Mouse (Mus musculus): ENCODE results near the gene Mpp1. TPM values are rescaled to one million over a fixed set of nuclear protein-coding genes. Genes with fewer than 3 reads are reported as not detected.

The Mpp1 gene
- polyA plus RNA-seq, 1 experiment = 126 TPM

- no peak for DNase-seq
- no peak overlapping the region for H3K27ac ChIP-seq (ENCODE audit: control insufficient read depth, insufficient read depth, low read length)
- 98% methylated on average over 2 of the region's 2 CpGs for WGBS
- TF ChIP-seq CTCF (IDR thresholded peaks at IDR 0.05; ENCODE audit: borderline replicate concordance, control insufficient read depth, extremely low read depth, insufficient read depth, low read length, poor library complexity) = no peak
- TF ChIP-seq POLR2A (IDR thresholded peaks at IDR 0.05; ENCODE audit: control insufficient read depth, extremely low read depth, insufficient read depth, low read length, poor library complexity) = no peak
- H3K27me3 ChIP-seq (ENCODE audit: control insufficient read depth, insufficient read depth, low read length) = no peaks in the 10 kb centered on the region
- H3K4me3 ChIP-seq (ENCODE audit: control insufficient read depth, insufficient read depth, low read length) = no peak overlapping the region
- H3K4me1 ChIP-seq (replicated peaks; ENCODE audit: control insufficient read depth, insufficient read depth, low read length) = no peaks in the 10 kb centered on the region
- H3K36me3 ChIP-seq (ENCODE audit: control insufficient read depth, insufficient read depth, low read length) = no peaks in the 10 kb centered on the region
These were observed 7.4 kb upstream of the Mpp1 start for GRCm38 (mm10) chrX:75138182-75138581.

GRCm38 (mm10) chrX:75137729-75138128, 6.9 kb upstream of the Mpp1 start:
- no peak for DNase-seq
- Histone ChIP-seq H3K4me3 (ENCODE audit: control insufficient read depth, insufficient read depth, low read length) (no peak overlapping the region), H3K27me3 (ENCODE audit: control insufficient read depth, insufficient read depth, low read length) (no peaks in the 10 kb centered on the region), H3K27ac (ENCODE audit: control insufficient read depth, insufficient read depth, low read length) (no peak overlapping the region), H3K36me3 (ENCODE audit: control insufficient read depth, insufficient read depth, low read length) (no peaks in the 10 kb centered on the region), H3K4me1 (replicated peaks; ENCODE audit: control insufficient read depth, insufficient read depth, low read length) (no peaks in the 10 kb centered on the region)
- TF ChIP-seq POLR2A (IDR thresholded peaks at IDR 0.05; ENCODE audit: control insufficient read depth, extremely low read depth, insufficient read depth, low read length, poor library complexity) (no peak), CTCF (IDR thresholded peaks at IDR 0.05; ENCODE audit: borderline replicate concordance, control insufficient read depth, extremely low read depth, insufficient read depth, low read length, poor library complexity) (no peak)
- WGBS = 89% methylated on average over 2 of the region's 2 CpGs

GRCm38 (mm10) chrX:75136938-75137337, 6.1 kb upstream of the Mpp1 start:
- no peak for DNase-seq
- Histone ChIP-seq H3K4me3 (ENCODE audit: control insufficient read depth, insufficient read depth, low read length) (no peak overlapping the region), H3K27me3 (ENCODE audit: control insufficient read depth, insufficient read depth, low read length) (no peaks in the 10 kb centered on the region), H3K4me1 (replicated peaks; ENCODE audit: control insufficient read depth, insufficient read depth, low read length) (no peaks in the 10 kb centered on the region), H3K27ac (ENCODE audit: control insufficient read depth, insufficient read depth, low read length) (no peak overlapping the region), H3K36me3 (ENCODE audit: control insufficient read depth, insufficient read depth, low read length) (no peaks in the 10 kb centered on the region)
- TF ChIP-seq POLR2A (IDR thresholded peaks at IDR 0.05; ENCODE audit: control insufficient read depth, extremely low read depth, insufficient read depth, low read length, poor library complexity) (no peak), CTCF (IDR thresholded peaks at IDR 0.05; ENCODE audit: borderline replicate concordance, control insufficient read depth, extremely low read depth, insufficient read depth, low read length, poor library complexity) (no peak)

GRCm38 (mm10) chrX:75129474-75129873, 1.3 kb downstream of the Mpp1 start:
- no peak for DNase-seq
- Histone ChIP-seq H3K4me3 (ENCODE audit: control insufficient read depth, insufficient read depth, low read length) (no peak overlapping the region), H3K4me1 (replicated peaks; ENCODE audit: control insufficient read depth, insufficient read depth, low read length) (0 out of 2 replicates have a peak, but pooled peaks cover 2% of the 10 kb centered on the region)

GRCm38 (mm10) chrX:75128333-75128980, 2.4 kb downstream of the Mpp1 start:
- no peaks in the 10 kb centered on the region for H3K27me3 ChIP-seq (ENCODE audit: control insufficient read depth, insufficient read depth, low read length)
- peaks cover 11% of the 10 kb centered on the region; the same call in 1 of the 2 replicates for H3K36me3 ChIP-seq (ENCODE audit: control insufficient read depth, insufficient read depth, low read length)
- H3K4me3 ChIP-seq (ENCODE audit: control insufficient read depth, insufficient read depth, low read length) = no peak overlapping the region
- TF ChIP-seq POLR2A (IDR thresholded peaks at IDR 0.05; ENCODE audit: control insufficient read depth, extremely low read depth, insufficient read depth, low read length, poor library complexity) = no peak
- no peak for TF ChIP-seq CTCF (IDR thresholded peaks at IDR 0.05; ENCODE audit: borderline replicate concordance, control insufficient read depth, extremely low read depth, insufficient read depth, low read length, poor library complexity)
- peak overlapping the region; percentile 50 for H3K27ac ChIP-seq (ENCODE audit: control insufficient read depth, insufficient read depth, low read length)
- H3K4me1 ChIP-seq (replicated peaks; ENCODE audit: control insufficient read depth, insufficient read depth, low read length) = 0 out of 2 replicates have a peak, but pooled peaks cover 2% of the 10 kb centered on the region
- DNase-seq = peak; percentile 19

More at GRCm38 (mm10) chrX:75129474-75129873, 1.3 kb downstream of the Mpp1 start:
- WGBS = 13% methylated on average over 2 of the region's 2 CpGs
- H3K27ac ChIP-seq (ENCODE audit: control insufficient read depth, insufficient read depth, low read length) = no peak overlapping the region; the same call in 1 of the 2 replicates
- peaks cover 11% of the 10 kb centered on the region; the same call in 1 of the 2 replicates for H3K36me3 ChIP-seq (ENCODE audit: control insufficient read depth, insufficient read depth, low read length)
- TF ChIP-seq CTCF (IDR thresholded peaks at IDR 0.05; ENCODE audit: borderline replicate concordance, control insufficient read depth, extremely low read depth, insufficient read depth, low read length, poor library complexity) = no peak
- TF ChIP-seq POLR2A (IDR thresholded peaks at IDR 0.05; ENCODE audit: control insufficient read depth, extremely low read depth, insufficient read depth, low read length, poor library complexity) = no peak
- no peaks in the 10 kb centered on the region for H3K27me3 ChIP-seq (ENCODE audit: control insufficient read depth, insufficient read depth, low read length)

- Histone ChIP-seq H3K4me1 (replicated peaks; ENCODE audit: control insufficient read depth, insufficient read depth, low read length) (0 out of 2 replicates have a peak, but pooled peaks cover 2% of the 10 kb centered on the region), H3K27ac (ENCODE audit: control insufficient read depth, insufficient read depth, low read length) (no peak overlapping the region), H3K4me3 (ENCODE audit: control insufficient read depth, insufficient read depth, low read length) (no peak overlapping the region), H3K36me3 (ENCODE audit: control insufficient read depth, insufficient read depth, low read length) (peaks cover 11% of the 10 kb centered on the region; the same call in 1 of the 2 replicates), H3K27me3 (ENCODE audit: control insufficient read depth, insufficient read depth, low read length) (no peaks in the 10 kb centered on the region)
- TF ChIP-seq POLR2A (IDR thresholded peaks at IDR 0.05; ENCODE audit: control insufficient read depth, extremely low read depth, insufficient read depth, low read length, poor library complexity) (no peak), CTCF (IDR thresholded peaks at IDR 0.05; ENCODE audit: borderline replicate concordance, control insufficient read depth, extremely low read depth, insufficient read depth, low read length, poor library complexity) (no peak)
- DNase-seq = no peak
These were observed 3.9 kb downstream of the Mpp1 start for GRCm38 (mm10) chrX:75126893-75127292.
